Mouse (Mus musculus): ENCODE results near the gene Clrn1.
"Not testable (repeated sequence)": the region's sequence is repeated elsewhere in the genome, so short reads cannot be mapped to it uniquely, and the experiment has no call there.

The Clrn1 gene

DNA sequence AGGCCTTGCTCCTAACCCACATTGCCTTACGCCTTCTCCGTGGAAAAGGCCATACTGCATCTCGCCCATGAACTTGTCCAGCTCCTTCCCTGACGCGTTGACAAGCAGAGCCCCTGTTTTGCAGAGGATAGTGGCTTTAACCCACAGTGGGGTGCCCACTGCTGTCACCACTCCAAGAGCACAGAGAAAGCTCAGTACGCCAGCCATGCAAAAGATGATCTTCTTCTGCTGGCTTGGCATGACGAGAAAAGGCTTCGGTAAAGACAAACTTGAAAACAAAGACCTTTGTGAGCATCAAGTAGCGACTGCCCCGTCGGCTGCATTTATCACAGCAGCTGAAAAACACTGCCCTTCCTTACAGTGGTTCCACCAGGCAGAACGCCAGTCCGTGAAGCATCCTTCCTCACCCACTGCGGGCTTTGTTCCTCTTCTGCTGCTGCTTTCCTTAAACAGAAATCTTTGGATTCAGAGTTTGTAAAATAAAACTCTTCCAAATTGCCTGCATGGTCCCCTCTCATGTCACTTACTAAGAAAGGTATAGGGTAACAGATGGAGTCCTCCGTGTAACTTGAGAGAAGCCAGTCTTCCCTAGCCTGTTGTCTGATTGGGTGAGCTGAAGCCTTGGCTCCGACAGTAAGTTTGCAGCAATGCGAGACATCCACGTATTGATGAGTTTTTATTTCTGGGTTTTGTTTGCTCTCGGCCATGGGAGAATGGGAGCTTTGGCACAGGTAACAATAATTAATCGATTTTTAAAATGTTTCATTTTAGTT, at the start of gene Clrn1:
Clrn1 (minus strand) TSS at position 540 of the 773 bp plus-strand sequence.
- peak; percentile 63 to 64 for DNase-seq

DNA sequence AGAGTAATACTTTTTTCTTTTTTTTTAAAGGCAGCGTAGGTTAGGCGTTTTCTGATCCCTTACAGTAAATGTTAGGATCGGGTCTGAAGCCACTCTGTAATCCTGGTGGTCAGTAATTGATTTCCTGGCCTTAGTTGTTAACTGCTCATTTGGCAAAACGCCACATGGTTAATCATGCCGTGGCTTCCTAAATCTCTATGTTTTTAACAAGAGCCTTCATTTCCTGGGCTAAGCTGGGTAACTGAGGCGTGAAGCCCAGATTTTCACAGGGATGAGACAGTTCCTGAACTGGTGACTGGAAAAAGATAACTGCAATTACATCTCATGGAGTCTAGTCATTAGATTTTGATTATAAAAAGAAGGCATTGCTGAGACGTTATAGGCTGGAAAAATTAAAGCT, 38.9 kb upstream of the Clrn1 start:
- DNase-seq = peak; percentile 59

DNA sequence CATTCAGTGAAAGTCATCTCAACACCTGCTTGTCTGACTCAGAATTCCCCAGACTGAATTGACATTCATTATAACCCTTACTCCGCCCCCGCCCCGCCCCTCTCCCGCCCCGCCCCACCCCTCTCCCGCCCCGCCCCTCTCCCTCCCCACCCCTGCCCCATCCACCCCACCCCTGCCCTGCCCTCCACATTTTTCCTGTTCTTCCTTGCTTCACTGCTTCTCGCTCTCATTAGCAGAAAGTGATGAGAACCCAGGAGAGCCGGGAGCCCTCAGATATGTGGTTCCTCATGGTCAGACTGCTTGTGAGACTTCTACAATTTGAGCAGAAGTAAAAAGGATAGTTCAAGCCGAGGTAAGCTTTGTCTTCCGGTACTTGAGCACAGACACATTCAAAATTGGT, 38.0 kb upstream of the Clrn1 start:
- DNase-seq = no peak

DNA sequence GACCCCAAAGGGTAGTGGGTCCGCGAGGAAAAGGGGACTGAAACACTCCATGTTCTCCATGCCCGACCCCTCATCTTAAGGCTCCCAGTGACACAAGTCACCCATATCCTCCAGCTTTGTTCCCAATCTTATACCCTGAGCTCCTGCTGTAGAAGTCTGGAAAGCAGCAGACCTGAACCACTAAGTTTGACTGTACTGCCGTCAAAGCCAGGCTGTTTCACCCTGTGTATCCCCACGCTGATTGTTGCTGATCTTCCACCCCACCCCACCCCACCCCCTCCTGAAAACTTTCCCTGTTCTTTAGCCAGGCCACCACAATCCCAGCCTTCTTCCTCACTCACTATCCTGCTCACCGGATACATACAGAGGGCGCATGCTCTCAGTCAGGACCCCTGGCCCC, 37.5 kb upstream of the Clrn1 start:
- DNase-seq = no peak

DNA sequence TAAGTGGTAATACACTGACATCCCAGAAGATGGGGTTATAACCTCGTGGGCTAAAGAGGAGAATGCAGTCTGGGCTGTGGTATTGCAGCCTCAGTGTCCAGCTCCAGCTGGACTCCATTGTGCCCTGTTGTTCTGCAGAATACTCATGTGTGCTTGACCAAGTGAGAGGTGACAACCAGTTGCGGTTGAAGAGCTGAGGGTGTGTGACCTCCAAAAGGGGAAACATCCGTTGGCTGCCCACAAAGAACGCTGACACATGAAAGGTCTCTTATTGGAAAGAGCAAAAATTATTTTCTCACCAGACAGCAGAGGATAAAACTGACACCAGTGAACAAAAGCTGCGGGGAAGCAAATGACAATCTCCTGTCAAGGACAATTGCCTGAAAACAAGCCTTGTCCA, 36.2 kb upstream of the Clrn1 start:
- DNase-seq = no peak

DNA sequence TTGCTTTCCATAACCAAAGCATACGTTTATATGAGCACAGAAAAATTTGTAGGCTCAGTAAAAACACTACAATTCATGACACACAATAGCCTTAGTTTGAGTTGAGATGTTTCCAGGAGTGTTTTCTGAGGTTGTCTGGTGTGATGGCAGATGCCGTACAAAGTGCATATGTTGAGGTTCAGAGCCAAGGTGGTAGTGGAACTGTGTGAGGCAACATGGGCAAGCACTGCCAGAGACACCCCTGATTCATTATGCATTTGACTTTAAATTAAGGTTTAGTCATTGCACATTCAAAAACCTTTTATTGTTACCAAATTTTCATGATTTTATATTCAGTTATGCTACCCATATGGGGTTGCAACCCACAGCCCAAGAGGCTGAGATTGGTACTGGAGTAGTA, 19.5 kb upstream of the Clrn1 start:
- DNase-seq = no peak

DNA sequence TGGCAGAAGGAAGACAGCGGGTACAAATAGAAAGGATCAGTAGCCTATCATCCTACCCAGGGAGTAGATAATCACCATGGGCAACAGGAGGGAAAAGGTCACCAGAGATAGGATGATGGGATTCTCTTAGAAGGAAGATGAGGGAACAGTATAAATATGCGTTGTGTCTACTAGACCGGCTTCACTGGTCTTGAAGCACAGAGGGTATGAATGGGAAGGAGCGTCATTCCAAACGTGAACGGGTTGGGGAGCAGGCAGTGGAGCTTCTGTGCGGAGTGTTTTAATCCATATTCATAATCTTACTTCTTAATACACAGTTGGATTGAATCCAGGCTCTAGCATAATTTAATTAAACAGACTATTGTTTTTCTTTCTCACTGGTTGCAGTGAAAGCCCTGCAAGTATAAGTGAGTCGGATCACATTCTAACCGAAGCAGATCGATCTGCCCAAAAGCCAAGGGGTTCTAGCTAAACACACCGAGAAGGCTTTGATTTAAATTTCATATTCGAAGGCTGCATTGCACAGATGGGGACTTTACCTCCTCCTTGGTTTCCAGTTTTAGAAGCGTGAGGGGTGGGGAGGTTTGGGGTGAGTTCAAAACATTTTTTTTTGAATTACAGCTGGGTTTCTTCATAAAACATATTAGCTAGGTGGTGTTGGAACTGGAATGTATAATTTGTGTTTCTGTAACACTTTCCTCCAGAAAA, 17.1 kb upstream of the Clrn1 start:
- DNase-seq = peak; percentile 11 to 19

DNA sequence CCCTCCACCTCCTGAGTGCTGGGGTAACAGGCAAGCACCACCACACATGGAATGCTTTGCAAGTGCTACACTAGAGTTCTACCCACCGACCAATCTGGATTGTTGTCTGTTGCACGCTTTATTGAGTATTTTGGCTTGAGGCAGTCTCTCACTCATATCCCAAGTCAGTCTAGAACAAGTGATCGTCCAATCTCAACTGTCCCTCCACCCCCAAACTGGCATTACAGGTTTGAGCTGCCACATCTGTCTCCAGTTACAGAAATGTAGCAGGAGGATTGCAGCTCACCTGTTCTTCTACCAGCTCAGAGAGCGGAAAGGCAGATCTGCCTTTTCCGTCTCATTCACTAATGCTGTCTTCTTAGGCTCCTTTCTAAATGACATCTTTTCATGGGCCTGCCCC, 10.0 kb upstream of the Clrn1 start:
- no peak for DNase-seq

DNA sequence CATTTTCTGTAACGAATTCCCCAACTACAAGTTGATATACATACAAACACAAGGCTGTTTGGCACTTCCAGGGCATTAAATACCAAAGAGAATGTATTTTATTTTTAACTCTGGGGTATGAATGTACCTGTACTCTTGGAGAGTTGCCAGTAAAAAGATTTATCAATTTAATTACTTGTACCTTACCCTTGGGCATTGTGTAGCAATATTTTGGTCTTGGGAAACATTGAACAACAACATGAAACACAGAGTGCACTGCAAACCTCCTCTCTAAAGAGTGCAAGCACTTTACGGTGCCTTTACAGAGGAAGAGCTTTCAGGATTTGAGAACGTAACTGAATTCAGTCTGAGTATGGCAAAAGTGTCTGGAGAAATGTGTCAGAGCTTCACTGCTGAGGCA, 9.4 kb upstream of the Clrn1 start:
- DNase-seq = no peak

DNA sequence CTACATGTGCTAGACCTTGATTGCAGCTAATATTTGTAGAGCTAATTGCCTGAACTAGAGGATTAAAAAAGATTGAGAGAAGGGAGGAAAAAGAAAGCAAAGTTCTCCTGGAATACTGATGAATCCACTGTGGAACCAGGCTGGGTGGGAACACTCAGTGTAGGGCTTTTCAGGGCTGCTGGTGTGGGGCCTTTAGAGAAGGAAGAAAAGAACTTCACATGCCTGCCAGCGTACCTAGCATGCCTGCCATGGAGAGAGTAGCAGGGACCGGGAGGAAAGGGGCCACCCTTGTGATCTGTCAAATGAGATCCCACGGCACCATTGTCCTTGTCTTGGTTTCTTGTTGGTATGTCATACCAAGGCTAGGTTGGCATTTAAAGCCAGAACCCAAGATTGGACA, 4.5 kb upstream of the Clrn1 start:
- DNase-seq = peak in 1 of 2 experiments; percentile 5

DNA sequence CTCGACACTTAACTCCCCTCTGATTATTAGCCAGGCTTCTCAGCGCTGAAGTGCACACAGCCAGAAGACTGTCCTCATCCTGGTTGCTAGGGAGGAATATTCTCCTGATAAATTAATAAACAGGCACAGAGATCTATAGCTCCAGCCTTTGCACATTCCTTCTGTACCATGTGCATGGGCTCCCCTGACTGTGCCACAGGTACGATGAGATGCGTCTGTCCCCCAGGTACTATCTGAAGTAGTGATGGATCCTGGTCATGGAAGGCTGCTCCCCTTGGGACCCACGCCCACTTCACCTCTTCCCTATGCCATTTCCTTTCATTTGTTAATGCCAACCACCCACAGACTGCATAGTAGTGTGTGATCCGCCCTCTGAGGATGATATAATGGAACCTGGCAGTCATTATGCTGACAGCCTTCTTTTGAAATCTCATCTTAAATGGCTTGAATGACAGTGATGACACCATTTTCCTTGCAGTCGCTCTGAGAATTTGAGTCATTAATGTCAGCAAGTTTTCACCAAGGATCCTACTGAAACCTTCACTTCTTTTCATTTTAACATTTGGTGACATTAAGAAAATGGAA, 3.1 kb upstream of the Clrn1 start:
- no peak for DNase-seq

DNA sequence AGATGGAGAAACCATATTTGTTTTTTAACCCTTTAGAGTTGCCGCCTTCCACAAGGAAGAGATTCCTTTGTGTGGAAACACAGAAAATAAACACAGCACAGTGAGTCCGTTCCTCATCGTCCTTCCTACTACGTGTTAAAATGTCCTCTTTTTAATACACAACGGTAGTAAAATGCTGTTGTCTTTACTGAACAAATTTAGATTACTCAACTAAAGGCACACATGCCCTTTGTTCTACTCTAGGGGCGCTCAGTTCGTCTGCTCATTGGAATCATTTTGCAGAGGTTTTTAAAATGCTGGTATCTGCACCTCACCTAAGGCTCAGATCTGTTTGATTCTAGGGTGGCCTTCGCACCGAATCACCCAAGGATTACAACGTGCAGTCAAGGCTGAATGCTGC, 2.6 kb upstream of the Clrn1 start:
- DNase-seq = no peak

DNA sequence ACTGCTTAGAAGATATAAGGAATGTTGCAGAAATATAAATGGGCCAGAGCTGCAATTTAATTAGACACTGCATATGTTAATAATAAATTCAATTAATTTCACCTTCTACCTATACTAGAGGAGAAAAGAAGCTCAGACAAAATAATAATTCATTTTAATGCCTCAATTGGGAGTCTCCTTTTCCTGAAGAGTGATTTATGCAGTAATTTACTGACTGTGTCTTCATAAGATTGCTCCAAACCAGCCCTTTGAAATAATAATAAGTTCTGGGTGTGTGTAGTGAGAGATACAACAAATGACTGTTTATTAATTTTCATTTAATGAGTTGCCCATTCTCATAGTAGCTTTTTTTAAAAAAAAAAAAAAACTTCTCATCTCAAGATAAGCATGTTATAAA, 1.6 kb downstream of the Clrn1 start:
- no peak for DNase-seq

DNA sequence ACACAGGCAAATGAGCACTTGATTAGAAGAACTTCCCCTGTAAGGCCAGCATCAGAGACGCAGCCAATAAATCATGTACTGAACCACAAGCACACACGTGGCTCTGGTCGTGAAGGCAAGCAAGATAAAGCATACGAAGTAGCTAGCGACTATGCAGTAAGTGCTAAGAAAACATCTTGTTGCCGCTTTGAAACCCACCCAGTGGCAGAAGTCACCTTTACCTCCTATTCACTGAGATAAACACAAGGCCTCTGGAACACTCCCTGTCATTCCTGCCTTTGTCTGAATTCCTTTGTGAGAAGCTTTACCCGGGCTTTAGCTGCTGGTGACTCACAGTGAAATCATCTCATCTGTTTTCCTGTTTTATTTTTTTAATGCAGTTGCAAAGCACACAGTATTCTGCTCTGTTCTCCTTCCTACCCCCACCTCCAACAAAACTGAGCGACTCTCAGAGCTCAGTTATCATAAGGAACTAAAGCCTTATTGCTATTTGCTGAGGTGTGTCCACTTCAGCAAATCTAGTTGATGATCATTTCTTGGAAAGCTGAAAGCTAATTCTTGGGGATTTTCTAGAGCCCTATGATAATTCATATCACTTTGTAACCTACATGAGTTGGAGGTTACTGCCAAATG, 2.1 kb downstream of the Clrn1 start:
- no peak for DNase-seq

DNA sequence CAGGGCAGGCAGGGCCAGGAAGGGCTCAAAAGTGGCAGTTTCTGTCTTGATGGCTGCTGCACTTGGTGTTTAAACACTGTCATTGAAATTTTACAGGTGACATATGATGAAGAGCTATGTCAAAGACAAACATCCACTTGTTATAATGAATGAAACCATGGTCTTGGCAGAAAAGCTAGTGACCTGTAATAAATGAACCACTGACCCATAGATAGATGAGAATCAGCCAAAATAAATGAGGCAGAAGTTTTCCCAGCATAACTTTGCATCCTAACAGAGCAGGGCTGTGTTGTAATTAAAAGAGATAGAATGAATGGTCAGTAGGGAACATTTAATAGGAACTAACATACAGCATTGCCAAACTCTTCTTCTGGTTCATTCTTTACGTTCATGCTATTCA, 4.1 kb downstream of the Clrn1 start:
- no peak for DNase-seq

DNA sequence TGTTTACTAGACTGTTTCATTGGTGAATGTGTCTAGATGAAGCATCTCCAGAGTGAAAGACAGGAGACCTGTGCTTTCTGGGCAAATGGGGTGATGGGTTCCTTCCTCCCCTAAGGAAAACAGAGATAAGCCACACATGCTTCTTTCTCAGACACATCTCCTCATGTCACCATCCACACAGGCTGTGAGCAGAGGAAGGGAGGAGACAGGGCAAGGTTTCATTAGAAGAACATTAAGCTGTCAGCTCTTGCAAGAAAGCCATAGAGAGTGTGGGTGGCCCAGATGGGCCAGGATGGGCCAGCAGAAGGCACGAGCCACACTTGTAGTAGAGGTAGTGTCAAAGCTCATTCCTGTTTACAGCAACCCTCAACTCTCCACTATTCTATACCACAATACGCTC, 5.0 kb downstream of the Clrn1 start:
- no peak for DNase-seq

DNA sequence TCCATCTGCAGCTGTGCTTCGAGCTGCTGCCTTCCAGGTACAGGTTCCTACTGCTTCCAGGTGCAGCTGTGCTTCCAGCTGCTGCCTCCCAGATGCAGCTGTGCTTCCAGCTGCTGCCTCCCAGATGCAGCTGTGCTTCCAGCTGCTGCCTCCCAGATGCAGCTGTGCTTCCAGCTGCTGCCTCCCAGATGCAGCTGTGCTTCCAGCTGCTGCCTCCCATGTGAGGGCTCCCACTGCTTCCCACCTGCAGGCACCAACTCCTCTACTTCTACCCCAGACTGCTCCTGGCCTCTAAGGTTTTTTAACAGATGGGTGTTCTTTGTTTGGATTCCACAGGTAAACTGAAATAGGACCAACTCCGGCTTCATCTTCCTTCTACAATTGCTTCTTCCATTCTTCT, 13.3 kb downstream of the Clrn1 start:
- not testable (repeated sequence) for DNase-seq

DNA sequence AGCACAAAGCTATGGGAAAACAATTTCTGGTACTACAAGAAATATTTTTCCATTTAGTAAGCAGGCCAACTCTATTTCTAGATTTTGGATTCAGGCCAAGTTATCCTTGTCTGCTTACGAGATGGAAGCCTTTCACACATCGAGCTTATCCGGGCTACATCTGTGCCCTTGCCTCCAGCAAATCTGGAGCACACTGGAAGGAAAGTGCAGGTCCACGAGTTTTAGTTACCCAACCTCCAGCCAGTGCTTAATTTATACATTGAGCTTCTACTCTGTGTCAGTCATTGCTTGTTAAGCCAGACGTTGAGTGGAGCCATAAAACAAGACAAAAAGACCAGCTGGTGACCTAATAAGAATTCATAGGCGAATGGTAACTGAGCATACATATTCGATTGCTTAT, 19.4 kb downstream of the Clrn1 start:
- peak; percentile 26 to 49 for DNase-seq

DNA sequence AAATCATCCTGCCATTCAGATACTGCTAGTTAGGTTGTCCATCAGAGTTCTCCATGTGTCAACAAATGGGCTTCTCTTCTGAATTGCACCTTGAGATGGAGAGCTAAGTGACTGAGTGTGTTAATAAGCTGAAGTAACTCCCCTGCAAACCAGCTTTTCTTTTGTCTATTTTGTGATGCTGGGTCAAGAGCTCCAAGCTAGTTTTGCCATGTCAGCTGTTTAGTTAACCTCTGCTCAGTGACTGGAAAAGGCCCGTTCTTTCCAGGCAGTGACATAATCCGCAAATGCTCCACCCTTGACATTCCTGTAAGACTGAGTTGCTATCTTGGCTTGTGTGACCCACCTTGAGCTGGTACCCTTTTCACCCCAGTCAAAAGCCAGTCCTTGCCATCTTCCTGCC, 22.2 kb downstream of the Clrn1 start:
- DNase-seq = no peak

DNA sequence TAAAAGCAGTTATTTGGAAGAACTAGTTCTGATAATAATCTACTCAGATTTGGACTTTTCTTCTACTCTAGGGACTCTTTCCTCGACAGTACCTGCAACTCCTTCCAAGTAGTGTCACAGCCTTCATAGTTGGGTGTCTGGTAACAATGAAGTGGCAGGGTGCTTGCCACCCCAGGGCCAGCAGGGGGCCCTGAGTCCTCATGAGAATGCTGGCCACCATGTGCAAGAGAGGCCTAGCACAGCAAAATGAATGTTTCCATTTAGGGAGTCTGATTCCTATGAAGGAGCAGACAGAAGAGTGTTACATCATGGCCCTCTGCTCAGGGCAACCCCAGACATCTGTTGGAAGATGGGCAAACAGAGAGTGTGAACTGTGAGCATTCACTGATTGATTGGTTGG, 41.7 kb downstream of the Clrn1 start:
- DNase-seq = no peak

DNA sequence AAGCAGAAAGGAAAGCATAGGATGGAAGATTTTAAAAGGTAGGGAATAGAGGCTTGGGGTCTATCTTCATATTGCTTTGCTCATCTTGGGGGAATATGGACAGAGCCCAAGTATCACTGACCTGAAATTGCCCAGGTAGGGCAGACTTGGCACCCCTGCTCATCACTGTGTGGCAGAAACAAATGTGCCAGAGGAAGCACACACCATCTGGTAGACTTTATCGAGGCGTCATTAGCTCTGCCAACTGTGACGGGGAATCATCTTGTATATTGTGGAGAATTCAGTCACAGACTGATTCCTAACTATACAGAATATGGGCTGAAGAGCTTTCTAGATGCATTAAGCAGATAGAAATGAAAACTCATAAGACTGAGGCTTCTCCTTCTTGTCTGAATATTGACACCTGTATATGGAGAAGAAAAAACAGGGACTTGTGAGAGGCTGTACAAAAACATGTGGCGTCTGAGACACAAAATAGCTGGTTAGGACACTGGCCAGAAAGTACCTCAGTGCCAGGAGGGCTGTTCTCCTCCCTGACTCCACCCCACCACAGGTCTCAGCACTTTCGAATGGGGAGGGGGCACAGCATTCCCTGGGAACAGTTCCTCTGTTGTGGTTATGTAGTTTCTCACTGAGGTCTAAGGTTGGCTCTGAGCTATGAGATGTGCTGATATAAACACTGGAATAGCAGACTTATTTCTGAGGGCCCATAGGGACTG, 51.5 kb downstream of the Clrn1 start:
- peak; percentile 81 to 84 for DNase-seq

DNA sequence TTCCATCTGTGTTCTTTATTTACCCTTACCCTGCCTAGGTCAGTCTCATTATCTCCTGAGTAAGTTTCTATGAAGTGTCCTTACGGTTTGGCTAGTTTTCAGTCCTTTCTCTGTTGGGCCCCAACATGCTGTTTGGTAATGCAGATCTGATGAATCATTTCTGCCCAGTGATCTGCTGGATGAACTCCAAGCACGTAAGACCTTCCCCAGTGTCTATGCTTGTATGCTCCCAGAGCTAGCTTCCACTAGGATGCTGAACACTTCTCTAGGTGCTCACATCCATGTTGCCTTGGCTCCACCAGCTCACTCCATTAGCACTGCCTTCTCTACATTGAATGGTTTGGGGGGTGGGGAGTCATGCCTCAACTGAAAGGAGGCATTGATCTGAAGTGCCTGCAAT, 52.3 kb downstream of the Clrn1 start:
- DNase-seq = peak; percentile 59 to 65

DNA sequence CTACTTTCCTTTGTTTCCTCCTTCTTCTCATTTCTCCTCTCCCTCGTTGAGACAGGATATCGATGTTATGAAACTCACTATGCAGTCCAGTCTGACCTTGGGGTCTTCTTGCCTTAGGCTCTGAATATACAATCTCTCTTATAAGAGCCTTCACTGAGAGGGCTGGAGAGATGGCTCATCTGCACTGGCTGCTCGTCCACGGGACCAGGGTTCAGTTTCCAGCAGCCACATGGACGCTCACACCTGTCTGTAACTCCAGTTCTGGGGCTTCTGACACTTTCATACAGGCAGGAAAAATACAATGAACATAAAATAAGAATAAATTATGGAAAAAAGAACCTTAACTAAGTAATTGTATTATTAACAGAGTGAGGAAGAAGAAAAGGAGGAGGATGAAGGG, 53.6 kb downstream of the Clrn1 start:
- no peak for DNase-seq
